Mouse (Mus musculus) spleen, adult 2 months (tissue): ENCODE data around the gene Samd4b.

Experiments used
- CTCF ChIP-seq: fragments of 200-500 bp; IDR thresholded peaks from 2 replicates; pipeline ENCODE4 v1.5.1; 2011; ENCODE audit warnings: mild to moderate bottlenecking, inconsistent platforms; ENCODE audit not compliant: insufficient read depth, insufficient read length, insufficient replicate concordance; ENCODE audit errors: extremely low read depth
- POLR2A ChIP-seq: fragments of 200-500 bp; IDR thresholded peaks from 2 replicates; pipeline ENCODE4 v1.6.1; 2011; ENCODE audit warnings: low read depth, low read length, inconsistent platforms

- TF ChIP-seq POLR2A (no peak; the same call in 1 of the 2 replicates), CTCF (no peak)
Observed at GRCm38 (mm10) chr7:28384162-28384561, 213.8 kb downstream of the Samd4b start.
